Mouse (Mus musculus): ENCODE results near the gene Nudt3. TPM values are rescaled to one million over a fixed set of nuclear protein-coding genes. Genes with fewer than 3 reads are reported as not detected.
"Not testable (repeated sequence)": the region's sequence is repeated elsewhere in the genome, so short reads cannot be mapped to it uniquely, and the experiment has no call there.

The Nudt3 gene
- total RNA-seq, 2 experiments from 2014 or later, result 173 to 174 TPM

GRCm38 (mm10) chr17:27636132-27637020 lies 13.1 kb upstream of the Nudt3 start, which contains the start of gene Rps10:
TSS of gene Rps10 (minus strand) at chr17:27636669.
- no peak for DNase-seq (ENCODE audit: low spot score in 2 of 2)

GRCm38 (mm10) chr17:27635575-27635903 lies 12.2 kb upstream of the Nudt3 start:
- not testable (repeated sequence) for DNase-seq (ENCODE audit: low spot score in 2 of 2)

DNA sequence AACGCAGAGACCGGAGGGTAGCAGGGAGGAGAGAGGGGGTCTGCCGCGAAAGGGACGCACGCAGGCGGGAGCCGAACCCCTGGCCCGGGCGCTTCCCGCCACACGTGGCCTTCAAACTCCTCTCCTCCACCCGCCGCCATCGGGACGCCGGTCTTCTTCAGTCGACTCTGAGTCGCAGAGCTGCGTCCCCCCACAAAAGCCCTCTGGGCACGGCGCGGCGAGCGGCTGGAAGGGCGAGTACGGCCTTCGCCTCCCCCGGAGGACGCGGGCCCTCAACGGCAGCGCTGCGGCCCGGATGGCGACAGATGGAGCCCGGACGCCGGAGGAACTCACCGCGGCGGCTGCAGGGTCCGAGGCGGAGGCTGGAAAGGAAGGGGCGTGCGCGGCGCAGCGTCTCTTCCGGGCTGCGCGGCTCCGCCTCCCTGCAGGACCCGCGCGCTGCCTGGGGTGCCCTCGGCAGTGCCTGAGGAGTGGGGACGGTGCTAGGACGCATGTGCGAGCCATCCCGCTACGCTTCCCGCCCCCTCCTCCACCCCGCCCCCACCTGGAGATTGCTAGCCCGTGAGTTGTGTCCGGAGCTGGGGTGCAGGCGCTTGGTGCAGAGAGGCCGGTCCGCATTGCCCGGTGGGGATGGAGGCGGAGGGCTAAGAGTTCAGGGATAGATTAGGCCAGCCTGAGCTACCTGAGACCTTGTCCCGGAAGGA lies 11.7 kb upstream of the Nudt3 start, which contains the start of gene RPS10-NUDT3:
RPS10-NUDT3 (minus strand) TSS at position 352 of the 704 bp plus-strand sequence.
- peak; percentile 74 to 75 for DNase-seq (ENCODE audit: low spot score in 2 of 2)

- DNase-seq (ENCODE audit: low spot score in 2 of 2), result peak; percentile 46 to 53
Measured at GRCm38 (mm10) chr17:27629249-27630020, 6.1 kb upstream of the Nudt3 start.

GRCm38 (mm10) chr17:27628376-27628775 lies 5.1 kb upstream of the Nudt3 start:
- no peak for DNase-seq (ENCODE audit: low spot score in 2 of 2)

- DNase-seq (ENCODE audit: low spot score in 2 of 2), result no peak
Measured at GRCm38 (mm10) chr17:27627451-27627850, 4.2 kb upstream of the Nudt3 start.

- DNase-seq (ENCODE audit: low spot score in 2 of 2), result no peak
Measured at GRCm38 (mm10) chr17:27626681-27627080, 3.4 kb upstream of the Nudt3 start.

DNA sequence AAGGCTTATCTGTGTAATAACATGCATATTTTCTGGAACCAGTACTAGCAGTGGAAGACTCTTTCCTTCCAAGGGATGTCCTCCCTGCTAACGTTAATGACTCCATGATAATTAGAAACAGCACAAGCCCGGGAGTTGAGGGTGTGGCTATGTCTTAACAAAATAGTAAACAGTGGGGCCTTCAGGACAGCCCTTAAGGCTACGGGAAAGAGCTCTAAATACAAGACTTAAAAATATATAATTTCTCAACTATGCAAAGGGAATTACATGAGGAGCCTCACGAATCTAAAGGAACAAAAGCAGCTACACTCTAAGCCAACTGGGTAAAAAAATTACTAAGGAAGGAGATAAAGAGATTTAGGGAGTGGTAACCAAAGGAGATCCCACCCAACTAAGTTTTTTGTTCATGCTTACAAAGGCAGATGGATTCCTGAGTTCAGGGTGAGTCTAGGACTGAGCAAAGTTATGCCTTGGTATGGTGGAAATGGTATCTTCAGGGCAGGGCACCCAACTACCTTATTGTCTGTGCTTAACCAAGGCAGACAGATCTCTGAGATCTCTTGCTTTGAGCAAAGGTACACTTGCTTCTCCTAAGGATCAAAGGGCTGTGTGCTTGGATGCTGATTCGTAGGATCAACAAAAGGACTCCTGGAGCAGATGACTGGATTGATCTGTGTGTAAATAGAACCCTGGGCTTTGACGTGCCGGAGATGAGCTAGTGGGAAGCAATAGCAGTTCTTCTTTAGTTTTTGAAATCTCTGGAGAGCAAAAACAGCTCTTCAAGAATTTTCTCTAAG lies 2.4 kb upstream of the Nudt3 start:
- DNase-seq (ENCODE audit: low spot score in 2 of 2), result no peak

GRCm38 (mm10) chr17:27622611-27623359 lies 510 bp downstream of the Nudt3 start:
- peak in 1 of 2 experiments; percentile 17 for DNase-seq (ENCODE audit: low spot score in 2 of 2)

GRCm38 (mm10) chr17:27621705-27622531 lies 1.4 kb downstream of the Nudt3 start:
- no peak for DNase-seq (ENCODE audit: low spot score in 2 of 2)

DNA sequence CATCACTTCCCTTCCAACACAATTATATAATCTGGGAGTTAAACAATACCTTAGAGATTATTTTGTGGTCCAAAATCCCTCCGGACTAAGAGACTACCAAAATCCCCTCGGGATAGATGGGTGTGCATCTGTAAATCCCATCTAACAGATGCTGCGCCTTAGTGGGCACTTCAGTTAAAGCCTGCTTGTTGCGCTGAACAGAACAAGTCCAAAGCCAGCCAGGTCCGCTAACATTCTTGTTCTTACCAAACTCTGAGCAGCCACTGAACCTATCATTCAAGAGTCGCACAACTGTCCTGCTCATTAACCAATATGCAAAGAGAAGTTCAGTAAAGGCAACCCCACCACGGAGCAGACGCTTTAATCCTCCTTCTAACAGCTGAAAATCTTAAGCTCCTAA lies 2.1 kb downstream of the Nudt3 start:
- DNase-seq (ENCODE audit: low spot score in 2 of 2), result no peak

DNA sequence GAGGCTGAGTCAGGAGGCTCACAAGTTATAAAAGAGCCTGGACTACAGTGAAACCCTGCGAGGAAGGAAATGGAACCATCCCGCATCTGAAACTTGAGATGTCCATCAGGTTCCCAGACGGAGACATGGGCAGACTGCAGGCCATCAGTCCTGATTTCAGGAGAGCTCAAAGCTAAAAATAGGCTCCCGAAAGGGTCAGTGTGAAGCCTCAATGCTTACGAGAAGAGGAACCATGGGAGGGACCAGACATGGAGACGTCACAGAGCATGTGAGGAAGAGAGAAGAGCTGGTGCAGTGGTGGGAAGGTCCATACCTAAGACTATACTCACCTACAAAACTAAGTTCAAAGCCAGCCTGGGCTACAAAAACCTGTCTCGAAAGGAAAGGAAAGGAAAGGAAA lies 7.9 kb downstream of the Nudt3 start:
- no peak for DNase-seq (ENCODE audit: low spot score in 2 of 2)

GRCm38 (mm10) chr17:27613016-27613415 lies 10.3 kb downstream of the Nudt3 start:
- no peak for DNase-seq (ENCODE audit: low spot score in 2 of 2)

DNA sequence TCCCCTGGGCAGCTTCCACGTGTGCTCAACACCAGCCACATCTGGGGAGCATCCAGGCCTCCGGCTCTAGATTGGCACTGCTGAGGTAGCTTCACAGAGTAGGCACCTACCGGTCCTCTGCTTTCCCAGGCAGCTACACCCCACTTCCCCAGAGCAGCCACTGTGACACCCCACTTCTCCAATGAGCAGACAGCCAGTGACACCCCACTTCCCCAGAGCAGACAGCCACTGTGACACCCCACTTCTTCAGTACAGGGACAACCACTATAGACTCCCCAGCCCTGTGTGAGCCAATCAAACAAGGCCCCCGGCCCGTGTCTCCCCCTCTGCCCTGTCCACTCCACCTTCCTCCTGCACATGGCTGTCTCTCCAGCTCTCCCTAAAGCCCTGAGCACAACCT lies 11.3 kb downstream of the Nudt3 start:
- no peak for DNase-seq (ENCODE audit: low spot score in 2 of 2)

DNA sequence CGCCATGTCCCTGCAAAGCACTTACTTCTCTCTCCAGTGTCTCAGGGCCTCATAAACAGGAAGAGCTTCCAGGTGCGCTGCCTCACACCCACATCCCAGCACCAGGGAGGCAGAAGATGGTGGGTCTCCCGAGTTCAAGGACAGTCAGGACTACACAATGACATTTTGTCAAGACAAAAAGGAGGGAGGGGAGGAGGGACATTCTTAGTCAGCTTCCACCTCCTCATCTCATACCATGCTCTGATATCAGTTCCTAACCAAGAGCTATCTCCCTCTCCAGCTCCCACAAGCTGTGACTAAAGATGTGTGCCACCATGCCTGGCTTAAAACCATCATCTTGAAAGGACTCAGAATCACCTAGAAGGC lies 11.8 kb downstream of the Nudt3 start:
- no peak for DNase-seq (ENCODE audit: low spot score in 2 of 2)

DNA sequence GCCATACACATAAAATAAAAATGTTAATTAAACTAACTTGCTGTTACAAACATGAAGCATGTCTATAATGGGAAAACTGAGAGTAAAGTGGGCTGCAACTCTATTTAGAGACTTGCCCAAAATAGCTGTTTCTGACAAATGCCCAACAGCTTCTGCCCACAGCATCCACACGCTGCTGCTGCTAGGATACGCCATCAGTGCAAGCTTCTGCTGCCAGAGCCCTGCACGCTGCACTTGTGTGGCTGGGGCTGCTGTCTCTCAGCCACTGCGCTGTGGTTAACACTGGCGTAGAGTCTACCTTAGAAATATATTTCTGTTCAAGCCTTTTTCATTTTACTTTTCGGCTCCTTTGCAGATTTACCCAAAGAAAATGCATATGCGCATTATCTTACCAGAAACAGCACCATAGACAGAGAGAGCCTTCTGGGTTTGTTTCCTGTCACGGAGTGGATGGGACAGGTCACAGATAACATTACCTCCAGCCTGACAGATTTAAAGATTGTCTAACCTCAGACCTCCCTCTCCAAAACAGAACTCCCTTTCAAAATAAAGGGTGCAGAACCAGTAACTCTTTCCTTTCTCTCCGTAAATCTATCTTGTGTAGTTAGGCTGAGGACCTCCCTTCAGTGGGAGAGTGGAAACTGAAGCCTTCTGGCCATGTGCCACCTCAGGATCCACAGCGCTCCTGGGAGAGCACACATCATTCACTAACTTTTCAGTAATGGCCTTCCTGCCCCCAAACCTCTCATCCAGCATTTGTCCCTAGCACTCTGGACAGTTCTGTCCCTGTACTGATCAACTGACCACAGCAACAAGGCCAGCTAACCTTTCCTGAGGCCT lies 12.4 kb downstream of the Nudt3 start:
- DNase-seq (ENCODE audit: low spot score in 2 of 2), result no peak

DNA sequence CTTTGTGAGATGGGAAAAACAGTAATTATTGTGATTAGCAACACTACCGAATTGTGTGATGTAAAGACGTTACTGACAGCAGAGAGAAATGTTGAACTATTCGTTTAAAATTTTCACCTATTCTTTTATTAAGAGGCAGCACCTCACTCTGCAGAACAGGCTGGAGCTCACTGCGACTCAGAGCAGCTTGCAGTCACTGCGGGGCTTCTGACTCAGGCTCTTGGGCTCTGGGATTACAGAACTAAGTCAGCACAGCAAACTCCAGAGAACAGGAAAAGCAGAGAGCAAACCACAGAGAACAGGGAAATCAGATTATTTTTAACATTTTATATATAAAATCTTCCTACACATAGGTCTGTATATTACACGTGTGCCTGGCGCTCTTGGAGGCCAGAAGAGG lies 13.7 kb downstream of the Nudt3 start:
- DNase-seq (ENCODE audit: low spot score in 2 of 2), result no peak

- no peak for DNase-seq (ENCODE audit: low spot score in 2 of 2)
Measured at GRCm38 (mm10) chr17:27603522-27604234, 19.6 kb downstream of the Nudt3 start.

Measured in adrenal gland, postnatal 4 days (tissue).